ENCODE assay signal across 9 mouse cellular contexts in the genomic region with DNA sequence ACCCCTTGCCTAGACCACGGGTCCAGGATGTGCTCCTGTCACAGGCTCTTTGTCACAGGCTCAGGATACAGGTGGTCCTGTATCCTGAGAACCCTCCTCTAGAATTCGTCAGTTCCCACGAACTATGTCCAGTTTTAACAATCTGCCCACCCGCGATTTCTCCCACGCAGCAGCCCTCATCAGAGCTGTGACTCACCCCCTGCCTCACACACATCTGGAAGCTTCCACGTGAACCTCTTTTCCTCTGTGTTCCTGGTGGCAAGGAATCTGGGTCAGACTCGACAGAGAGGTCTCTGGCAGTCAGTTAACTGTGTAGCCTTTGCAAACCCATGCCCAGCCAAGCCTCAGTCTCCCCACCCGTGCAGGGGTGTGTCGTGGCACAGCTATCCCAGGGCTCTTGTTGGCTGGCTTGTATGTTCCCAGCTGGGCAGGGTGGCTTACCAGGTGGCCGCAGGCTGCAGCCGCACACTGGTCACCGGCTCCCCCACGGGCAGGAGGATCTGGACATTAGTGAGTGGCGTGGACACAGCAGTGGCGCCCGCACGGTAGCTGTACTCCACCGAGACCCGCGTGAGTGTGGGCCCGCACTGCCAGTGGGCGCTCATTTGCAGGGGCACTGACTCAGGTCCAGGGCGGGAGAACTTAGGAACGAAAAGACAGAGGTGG. TPM values are rescaled to one million over a fixed set of nuclear protein-coding genes. Genes with fewer than 3 reads are reported as not detected.
DNase-seq lines count a peak whose midpoint lies in the region; ATAC-seq lines count a peak whose summit lies in the region.
"Had no signal": no experiment of that assay in that cellular context is flagged by ENCODE, and none has a peak within 500 bp of the region (broad histone marks: within the 10 kb centered on the region; RNA-seq: fewer than 3 reads in every experiment).

No protein-coding gene starts in this region.

- WGBS in heart, embryonic 16.5 days: 41% methylated on average over 25 of the region's 25 CpGs
- WGBS in liver, embryonic 15.5 days (ENCODE audit: insufficient replicate concordance): 70% methylated on average over 25 of the region's 25 CpGs

- ATAC-seq in frontal cortex, adult (ENCODE audit: low TSS enrichment): peak; percentile 13
- no peak for ATAC-seq in heart, embryonic 16.5 days (replicated peaks; ENCODE audit: extremely low read depth, insufficient read depth, low FRiP score)
- ATAC-seq in liver, embryonic 15.5 days (ENCODE audit: insufficient read depth): peak; percentile 23; the same call in 1 of the 2 replicates
- no peak for ATAC-seq in granulocyte monocyte progenitor cell, adult 5-6 weeks (replicated peaks; ENCODE audit: poor library complexity, severe bottlenecking)

- no peaks in the 10 kb centered on the region for H3K9me3 ChIP-seq in heart, embryonic 16.5 days (replicated peaks; ENCODE audit: control insufficient read depth, low read length)
- no peaks in the 10 kb centered on the region for H3K9me3 ChIP-seq in liver, embryonic 15.5 days (replicated peaks)

- no peak for DNase-seq in frontal cortex, postnatal 36 days (ENCODE audit: low spot score in 2 of 2)
- DNase-seq in 3T3-L1 (ENCODE audit: low read depth, low spot score): peak; percentile 12
- DNase-seq in adrenal gland, adult 18-20 months (ENCODE audit: low spot score in 2 of 2): no peak
- DNase-seq in gastrocnemius, adult 18-20 months (ENCODE audit: low spot score): no peak

- no peak overlapping the region for H3K27ac ChIP-seq in heart, embryonic 16.5 days (ENCODE audit: low read length)
- H3K27ac ChIP-seq in liver, embryonic 15.5 days (replicated peaks): no peak overlapping the region

- no peak overlapping the region for H3K9ac ChIP-seq in heart, embryonic 16.5 days (ENCODE audit: low read length)
- no peak overlapping the region for H3K9ac ChIP-seq in liver, embryonic 15.5 days

- H3K4me3 ChIP-seq in heart, embryonic 16.5 days (ENCODE audit: low read length): no peak overlapping the region; the same call in 1 of the 2 replicates
- no peak overlapping the region for H3K4me3 ChIP-seq in liver, embryonic 15.5 days (replicated peaks)

- no peaks in the 10 kb centered on the region for H3K4me1 ChIP-seq in heart, embryonic 16.5 days (ENCODE audit: control insufficient read depth, insufficient read depth, low read length)
- peaks cover 19% of the 10 kb centered on the region for H3K4me1 ChIP-seq in liver, embryonic 15.5 days (replicated peaks)

- no peaks in the 10 kb centered on the region for H3K36me3 ChIP-seq in heart, embryonic 16.5 days (ENCODE audit: control insufficient read depth, insufficient read depth)
- peaks cover 26% of the 10 kb centered on the region for H3K36me3 ChIP-seq in liver, embryonic 15.5 days (replicated peaks)

- peaks cover 20% of the 10 kb centered on the region for H3K27me3 ChIP-seq in heart, embryonic 16.5 days (ENCODE audit: control insufficient read depth, insufficient read depth, low read length)
- peaks cover 8% of the 10 kb centered on the region for H3K27me3 ChIP-seq in liver, embryonic 15.5 days

- H3K4me2 ChIP-seq in heart, embryonic 16.5 days (ENCODE audit: low read depth, low read length): peak overlapping the region; percentile 41; the same call in 1 of the 2 replicates
- H3K4me2 ChIP-seq in liver, embryonic 15.5 days: peak overlapping the region; percentile 47

RNA-seq across cellular contexts. Expression of a gene that starts 7.7 kb away (rescaled TPM):
- polyA plus RNA-seq in heart, embryonic 16.5 days (2015; fragmentation: Nextera tagmentation; extraction: Ambion mirVana): 4.0 and 4.3 TPM in 2 replicates
- polyA plus RNA-seq in liver, embryonic 15.5 days (2015; fragmentation: Nextera tagmentation; extraction: Ambion mirVana): 4.1 and 5.2 TPM in 2 replicates
- total RNA-seq in adrenal gland, adult 18-20 months (2021): 1 to 10 TPM; 3.5 to 4.3 TPM
- 1.4 TPM in 1 of 2 replicates, not detected in the other for total RNA-seq in granulocyte monocyte progenitor cell, adult 5-6 weeks (2014; fragmentation: Nextera tagmentation)
- total RNA-seq in granulocyte monocyte progenitor cell, adult 5-6 weeks (2017): 0.39 TPM in 1 of 2 replicates, not detected in the other
- total RNA-seq in gastrocnemius, adult 18-20 months (2021): 1 to 10 TPM; 1.7 to 2.4 TPM

RNA-seq across cellular contexts. Expression of a gene that starts 16.2 kb away (rescaled TPM):
- polyA plus RNA-seq in heart, embryonic 16.5 days (2015; fragmentation: Nextera tagmentation; extraction: Ambion mirVana): 7.6 and 20.4 TPM in 2 replicates
- 23.0 and 25.0 TPM in 2 replicates for polyA plus RNA-seq in liver, embryonic 15.5 days (2015; fragmentation: Nextera tagmentation; extraction: Ambion mirVana)
- 1 to 10 TPM; 1.9 to 2.3 TPM for total RNA-seq in adrenal gland, adult 18-20 months (2021)
- total RNA-seq in granulocyte monocyte progenitor cell, adult 5-6 weeks (2014; fragmentation: Nextera tagmentation): 62.4 and 98.0 TPM in 2 replicates
- total RNA-seq in granulocyte monocyte progenitor cell, adult 5-6 weeks (2017): 39.8 and 76.7 TPM in 2 replicates
- not detected for total RNA-seq in gastrocnemius, adult 18-20 months (2021)
- polyA plus RNA-seq: C2C12 had no signal

RNA-seq across cellular contexts. Expression of a gene that starts 20.3 kb away (rescaled TPM):
- 2.1 and 3.4 TPM in 2 replicates for polyA plus RNA-seq in heart, embryonic 16.5 days (2015; fragmentation: Nextera tagmentation; extraction: Ambion mirVana)
- 2.2 and 3.0 TPM in 2 replicates for polyA plus RNA-seq in liver, embryonic 15.5 days (2015; fragmentation: Nextera tagmentation; extraction: Ambion mirVana)
- total RNA-seq in adrenal gland, adult 18-20 months (2021): 1 to 10 TPM; 4.3 to 5.6 TPM
- 14.1 and 16.3 TPM in 2 replicates for total RNA-seq in granulocyte monocyte progenitor cell, adult 5-6 weeks (2014; fragmentation: Nextera tagmentation)
- total RNA-seq in granulocyte monocyte progenitor cell, adult 5-6 weeks (2017): 1.2 and 4.4 TPM in 2 replicates
- under 1 TPM; 0.78 TPM for total RNA-seq in gastrocnemius, adult 18-20 months (2021)

RNA-seq across cellular contexts. Expression of a gene that starts 33.2 kb away (rescaled TPM):
- polyA plus RNA-seq in heart, embryonic 16.5 days (2015; fragmentation: Nextera tagmentation; extraction: Ambion mirVana): 9.9 and 11.3 TPM in 2 replicates
- polyA plus RNA-seq in liver, embryonic 15.5 days (2015; fragmentation: Nextera tagmentation; extraction: Ambion mirVana): 6.4 and 6.9 TPM in 2 replicates
- total RNA-seq in adrenal gland, adult 18-20 months (2021): 10 to 100 TPM; 11.6 to 17.3 TPM
- total RNA-seq in granulocyte monocyte progenitor cell, adult 5-6 weeks (2014; fragmentation: Nextera tagmentation): 10.9 and 17.5 TPM in 2 replicates
- total RNA-seq in granulocyte monocyte progenitor cell, adult 5-6 weeks (2017): 7.2 and 8.1 TPM in 2 replicates
- total RNA-seq in gastrocnemius, adult 18-20 months (2021): 1 to 10 TPM; 1.4 to 2.2 TPM

RNA-seq across cellular contexts. Expression of a gene that starts 37.7 kb away (rescaled TPM):
- polyA plus RNA-seq in heart, embryonic 16.5 days (2015; fragmentation: Nextera tagmentation; extraction: Ambion mirVana): 0.47 and 0.72 TPM in 2 replicates
- polyA plus RNA-seq in liver, embryonic 15.5 days (2015; fragmentation: Nextera tagmentation; extraction: Ambion mirVana): 0.16 and 0.20 TPM in 2 replicates
- total RNA-seq in adrenal gland, adult 18-20 months (2021): 1 to 10 TPM; 5.9 to 7.9 TPM
- 0.60 TPM in 1 of 2 replicates, not detected in the other for total RNA-seq in granulocyte monocyte progenitor cell, adult 5-6 weeks (2014; fragmentation: Nextera tagmentation)
- total RNA-seq in granulocyte monocyte progenitor cell, adult 5-6 weeks (2017): 0.04 and 1.8 TPM in 2 replicates
- total RNA-seq in gastrocnemius, adult 18-20 months (2021): not detected

Comparison
In these comparisons a context has a peak if more than half of its experiments do, and no peak if none do; other contexts are left out.
1. ATAC-seq: peak in frontal cortex, adult (single experiment) and liver, embryonic 15.5 days (single experiment); none in heart, embryonic 16.5 days (single experiment) and granulocyte monocyte progenitor cell, adult 5-6 weeks (single experiment).
2. RNA of a gene that starts 16.2 kb away (total RNA-seq): 39.8 to 98.0 TPM in granulocyte monocyte progenitor cell, adult 5-6 weeks; 1.9 to 2.3 TPM in adrenal gland, adult 18-20 months and not detected in gastrocnemius, adult 18-20 months; every median in the first group is over 10 times any median in the second.